Mouse (Mus musculus) liver, postnatal 0 days (tissue): Measurements from ENCODE around the gene Tagln3. TPM values are rescaled to one million over a fixed set of nuclear protein-coding genes. Genes with fewer than 3 reads are reported as not detected.
A peak's percentile ranks its signal among the peaks of the same experiment; 100 is the strongest.

ENCODE experiments used
- ATAC-seq: fragments of 200-750 bp; cut with Nextera tagmentation; 2 replicates; pipeline ENCODE4 v1.8.0; 2017; ENCODE audit warnings: mild to moderate bottlenecking, moderate library complexity
- DNase-seq: peaks from one replicate; pipeline ENCODE4 v3.0.0-alpha.2; 2016
- H3K27ac ChIP-seq: fragments of 300-500 bp; sonication (generic); 2 replicates; pipeline ENCODE4 v1.5.1; 2014; ENCODE audit warnings: antibody characterized with exemption, moderate library complexity, mild to moderate bottlenecking, low read depth
- H3K27me3 ChIP-seq: fragments of 300-500 bp; sonication (generic); 2 replicates; pipeline ENCODE4 v1.6.1; 2014; ENCODE audit warnings: low read length, control low read depth, mixed read lengths; ENCODE audit not compliant: insufficient read depth
- H3K36me3 ChIP-seq: fragments of 300-500 bp; sonication (generic); replicated peaks from 2 replicates; pipeline ENCODE4 v1.6.1; 2014; ENCODE audit warnings: mild to moderate bottlenecking, control low read depth, low read length, moderate library complexity, mixed read lengths; ENCODE audit not compliant: insufficient read depth
- H3K4me1 ChIP-seq: fragments of 300-500 bp; sonication (generic); 2 replicates; pipeline ENCODE4 v1.6.1; 2014; ENCODE audit warnings: antibody characterized with exemption, mild to moderate bottlenecking, control low read depth; ENCODE audit not compliant: insufficient read depth
- H3K4me2 ChIP-seq: fragments of 300-500 bp; sonication (generic); 2 replicates; pipeline ENCODE4 v1.6.1; 2014; ENCODE audit warnings: low read depth, mild to moderate bottlenecking, low read length, moderate library complexity, mixed read lengths
- H3K4me3 ChIP-seq: fragments of 300-500 bp; sonication (generic); 2 replicates; pipeline ENCODE4 v1.5.1; 2014; ENCODE audit warnings: low read depth, low read length
- H3K9ac ChIP-seq: fragments of 300-500 bp; sonication (generic); replicated peaks from 2 replicates; pipeline ENCODE4 v1.6.1; 2014; ENCODE audit warnings: mild to moderate bottlenecking, moderate library complexity
- H3K9me3 ChIP-seq: fragments of 300-500 bp; sonication (generic); 2 replicates; pipeline ENCODE4 v1.6.1; 2016; ENCODE audit warnings: mild to moderate bottlenecking, control low read depth, low read length, mixed read lengths
- CTCF ChIP-seq: sonication (generic); IDR thresholded peaks from 2 replicates; pipeline ENCODE4 v1.5.1; 2016; ENCODE audit warnings: antibody characterized with exemption, low read depth
- EP300 ChIP-seq: IDR thresholded peaks from 2 replicates; pipeline ENCODE4 v1.6.1; 2016; ENCODE audit warnings: antibody characterized with exemption, low read depth, mild to moderate bottlenecking
- WGBS: fragments of 180-500 bp; shearing (Covaris S2); extraction: QIAGEN DNeasy Blood & Tissue Kit; methylation state at CpG from one replicate; pipeline ENCODE4 v1.1.7; 2014; ENCODE audit not compliant: insufficient replicate concordance; 5-methylcytosine and 5-hydroxymethylcytosine counted together
- polyA plus RNA-seq: library from polyadenylated mRNA; unstranded; fragments of >200 nt; fragmentation: Nextera tagmentation; extraction: Ambion mirVana; gene quantifications from 2 replicates; pipeline ENCODE4 v1.2.1, GENCODE M21; 2015

The Tagln3 gene
- polyA plus RNA-seq, 1 experiment from 2014 or later: not detected

DNA sequence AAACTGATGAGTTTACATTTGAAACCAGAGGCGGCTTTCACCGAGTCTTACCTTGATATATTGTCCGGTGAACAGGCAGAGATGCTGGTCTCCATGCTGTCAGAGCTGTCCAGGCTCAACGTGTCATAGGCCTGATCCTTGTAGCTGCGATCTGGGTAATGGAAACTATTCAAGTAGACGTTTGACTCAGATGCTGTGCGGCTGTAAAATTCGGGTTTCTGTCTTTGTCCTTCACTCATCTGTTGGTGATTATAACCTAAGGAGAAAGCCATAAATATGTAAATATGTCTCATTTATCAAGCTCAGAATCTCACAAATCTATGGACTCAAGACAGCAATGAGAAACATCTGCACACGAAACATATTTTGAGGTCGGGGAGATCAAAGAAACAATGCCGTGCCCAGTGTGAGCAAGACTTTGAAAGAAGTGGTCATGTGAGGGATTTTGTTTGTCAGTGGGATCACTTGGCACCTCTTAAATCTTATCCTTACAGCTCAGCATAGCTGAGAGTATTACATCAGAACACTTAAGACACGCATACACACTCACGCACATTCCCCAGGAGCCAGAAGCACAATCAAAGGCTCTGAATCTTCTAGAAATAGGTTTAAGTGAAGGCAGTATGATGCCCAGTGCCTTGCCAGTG is 38.6 kb upstream of the Tagln3 start:
- Histone ChIP-seq H3K9me3 (no peaks in the 10 kb centered on the region), H3K27ac (no peak overlapping the region), H3K36me3 (0 out of 2 replicates have a peak, but pooled peaks cover 3% of the 10 kb centered on the region), H3K9ac (no peak overlapping the region), H3K4me2 (no peak overlapping the region), H3K4me1 (no peaks in the 10 kb centered on the region), H3K4me3 (no peak overlapping the region), H3K27me3 (no peaks in the 10 kb centered on the region)
- ATAC-seq (no peak), DNase-seq (no peak)
- TF ChIP-seq CTCF (no peak), EP300 (no peak)
- WGBS: 84% methylated on average over 13 of the region's 13 CpGs

DNA sequence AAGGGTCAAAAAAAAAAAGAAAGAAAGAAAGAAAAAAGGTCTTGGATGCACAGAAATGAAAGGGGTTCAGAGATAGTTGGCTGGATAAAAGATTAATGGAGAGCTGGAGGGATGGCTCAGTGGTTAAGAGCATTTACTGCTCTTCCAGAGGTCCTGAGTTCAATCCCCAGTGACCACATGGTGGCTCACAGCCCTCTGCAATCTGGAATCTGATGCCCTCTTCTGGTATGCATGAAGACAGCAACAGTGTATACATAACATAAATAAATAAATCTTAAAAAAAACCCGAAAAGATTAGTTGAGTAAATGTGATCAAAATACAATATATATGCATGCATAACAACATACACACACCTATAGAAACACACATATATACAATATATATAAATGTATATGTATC is 37.0 kb upstream of the Tagln3 start:
- Histone ChIP-seq H3K4me2 (no peak overlapping the region), H3K4me1 (no peaks in the 10 kb centered on the region), H3K27me3 (no peaks in the 10 kb centered on the region), H3K9me3 (no peaks in the 10 kb centered on the region), H3K36me3 (0 out of 2 replicates have a peak, but pooled peaks cover 3% of the 10 kb centered on the region), H3K4me3 (no peak overlapping the region), H3K9ac (no peak overlapping the region), H3K27ac (no peak overlapping the region)
- 59% methylated on average over 1 of the region's 1 CpGs for WGBS
- ATAC-seq (no peak), DNase-seq (no peak)
- peak; percentile 35 for TF ChIP-seq CTCF
- TF ChIP-seq EP300: no peak

- Histone ChIP-seq H3K27ac (no peak overlapping the region), H3K9ac (no peak overlapping the region), H3K27me3 (no peaks in the 10 kb centered on the region), H3K4me1 (no peaks in the 10 kb centered on the region), H3K4me3 (no peak overlapping the region), H3K4me2 (no peak overlapping the region), H3K36me3 (0 out of 2 replicates have a peak, but pooled peaks cover 3% of the 10 kb centered on the region), H3K9me3 (no peaks in the 10 kb centered on the region)
- TF ChIP-seq EP300: no peak
- TF ChIP-seq CTCF: no peak
- 77% methylated on average over 9 of the region's 9 CpGs for WGBS
- ATAC-seq: no peak
- no peak for DNase-seq
Measured at GRCm38 (mm10) chr16:45758726-45759269, 34.4 kb upstream of the Tagln3 start.

GRCm38 (mm10) chr16:45757421-45758078 is 33.1 kb upstream of the Tagln3 start:
- no peak overlapping the region for H3K4me2 ChIP-seq
- no peaks in the 10 kb centered on the region for H3K4me1 ChIP-seq
- peak; percentile 29 for DNase-seq
- peak overlapping the region; percentile 41 for H3K27ac ChIP-seq
- no peak overlapping the region for H3K9ac ChIP-seq
- peak; percentile 49 for ATAC-seq
- peak; percentile 49 for TF ChIP-seq EP300
- TF ChIP-seq CTCF: no peak
- no peak overlapping the region for H3K4me3 ChIP-seq
- H3K27me3 ChIP-seq: no peaks in the 10 kb centered on the region
- H3K36me3 ChIP-seq: 0 out of 2 replicates have a peak, but pooled peaks cover 3% of the 10 kb centered on the region
- 66% methylated on average over 12 of the region's 12 CpGs for WGBS
- no peaks in the 10 kb centered on the region for H3K9me3 ChIP-seq

DNA sequence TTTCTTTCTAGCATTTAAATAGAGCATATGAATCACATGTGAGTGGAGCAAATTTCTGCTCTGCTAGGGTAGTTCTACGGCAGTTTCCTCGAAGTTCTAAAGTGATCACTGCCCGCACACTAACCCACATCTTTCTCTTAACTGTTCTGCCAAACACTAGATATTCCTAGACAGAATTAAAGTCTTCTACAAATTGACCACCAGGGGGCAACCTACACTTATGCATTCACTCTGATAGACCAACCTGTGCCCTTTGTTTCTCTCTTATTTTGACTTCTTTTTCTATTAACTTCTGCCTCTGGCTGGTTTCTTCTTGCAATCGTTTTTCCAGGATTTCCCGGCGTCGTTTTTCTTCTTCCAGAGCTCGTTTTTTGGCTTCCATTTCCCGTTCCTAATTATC is 32.4 kb upstream of the Tagln3 start:
- ATAC-seq: peak; percentile 55; the same call in 1 of the 2 replicates
- Histone ChIP-seq H3K27ac (no peak overlapping the region), H3K4me3 (no peak overlapping the region), H3K4me1 (no peaks in the 10 kb centered on the region), H3K9ac (no peak overlapping the region), H3K9me3 (no peaks in the 10 kb centered on the region), H3K36me3 (0 out of 2 replicates have a peak, but pooled peaks cover 3% of the 10 kb centered on the region), H3K4me2 (no peak overlapping the region), H3K27me3 (no peaks in the 10 kb centered on the region)
- WGBS: 29% methylated on average over 9 of the region's 9 CpGs
- TF ChIP-seq EP300 (no peak), CTCF (peak; percentile 78)
- no peak for DNase-seq

- peaks cover 6% of the 10 kb centered on the region; the same call in 1 of the 2 replicates for H3K36me3 ChIP-seq
- ATAC-seq (no peak), DNase-seq (no peak)
- no peaks in the 10 kb centered on the region for H3K27me3 ChIP-seq
- TF ChIP-seq EP300: no peak
- TF ChIP-seq CTCF: no peak
- H3K4me3 ChIP-seq: no peak overlapping the region
- WGBS: 70% methylated on average over 4 of the region's 4 CpGs
- H3K4me2 ChIP-seq: peak overlapping the region; percentile 76; the same call in 1 of the 2 replicates
- peaks cover 13% of the 10 kb centered on the region for H3K4me1 ChIP-seq
- no peaks in the 10 kb centered on the region for H3K9me3 ChIP-seq
- H3K27ac ChIP-seq: no peak overlapping the region
- H3K9ac ChIP-seq: no peak overlapping the region
Measured at GRCm38 (mm10) chr16:45743591-45744144, 19.3 kb upstream of the Tagln3 start.
